Mouse (Mus musculus): ENCODE measurements around the gene Akr1a1. TPM values are rescaled to one million over a fixed set of nuclear protein-coding genes. Genes with fewer than 3 reads are reported as not detected.
"Not testable (repeated sequence)": the region's sequence is repeated elsewhere in the genome, so short reads cannot be mapped to it uniquely, and the experiment has no call there.

Gene Akr1a1
- polyA plus RNA-seq, 2 experiments: 194 to 275 TPM

GRCm38 (mm10) chr4:116689309-116689876, 37.9 kb upstream of the Akr1a1 start:
- WGBS (ENCODE audit: insufficient replicate concordance): 72% methylated on average over 4 of the region's 4 CpGs
- H3K27ac ChIP-seq: no peak overlapping the region

DNA sequence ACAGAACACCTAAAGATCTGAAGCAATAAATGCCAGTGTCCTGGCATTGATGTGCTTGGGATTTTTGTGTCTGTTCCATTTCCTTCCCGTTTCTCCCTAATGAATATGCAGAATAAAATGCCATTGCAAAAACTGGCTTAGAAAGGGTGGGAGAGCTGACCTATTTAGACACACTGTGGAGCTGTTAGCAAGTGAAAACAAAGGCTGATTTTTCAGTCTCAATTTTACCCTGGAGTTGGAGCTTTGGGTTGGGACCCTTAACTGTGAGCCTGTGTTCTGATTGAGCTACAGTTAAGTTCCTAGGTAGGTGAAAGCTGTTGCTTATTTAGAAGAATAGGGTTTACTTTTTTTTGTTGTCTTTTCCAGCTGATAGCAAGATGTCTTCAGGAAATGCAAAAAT, 35.6 kb upstream of the Akr1a1 start:
- no peaks in the 10 kb centered on the region for H3K27me3 ChIP-seq (ENCODE audit: control insufficient read depth, insufficient read depth, low read length)
- H3K9me3 ChIP-seq (ENCODE audit: control insufficient read depth, low read length): no peaks in the 10 kb centered on the region
- ATAC-seq (ENCODE audit: insufficient read depth): no peak
- DNase-seq (ENCODE audit: low read depth in 3 of 3, low spot score in 3 of 3): no peak
- no peak overlapping the region for H3K27ac ChIP-seq
- WGBS (ENCODE audit: insufficient replicate concordance): 30% methylated on average over 1 of the region's 1 CpGs
- H3K36me3 ChIP-seq (replicated peaks; ENCODE audit: control insufficient read depth, insufficient read depth, low read depth): peaks cover 22% of the 10 kb centered on the region
- peak overlapping the region; percentile 53; the same call in 1 of the 2 replicates for H3K9ac ChIP-seq (replicated peaks)
- H3K4me3 ChIP-seq (ENCODE audit: insufficient read depth in 1 of 2, low read depth in 2 of 2, low read length in 2 of 2): peak overlapping the region; percentile 62 to 85
- peaks cover 18 to 31% of the 10 kb centered on the region in 2 experiments for H3K4me1 ChIP-seq (replicated peaks; ENCODE audit: control insufficient read depth in 2 of 2, insufficient read depth in 2 of 2, low read length in 1 of 2)
- H3K4me2 ChIP-seq (ENCODE audit: low read depth): peak overlapping the region; percentile 86
- TF ChIP-seq EP300 (IDR thresholded peaks at IDR 0.05; ENCODE audit: low read depth) (no peak), CTCF (IDR thresholded peaks at IDR 0.05; ENCODE audit: low read depth) (no peak)

More at GRCm38 (mm10) chr4:116689309-116689876, 37.9 kb upstream of the Akr1a1 start:
- Histone ChIP-seq H3K4me1 (replicated peaks; ENCODE audit: control insufficient read depth in 2 of 2, insufficient read depth in 2 of 2, low read length in 1 of 2) (peaks cover 14 to 19% of the 10 kb centered on the region in 2 experiments), H3K36me3 (replicated peaks; ENCODE audit: control insufficient read depth, insufficient read depth, low read depth) (peaks cover 38% of the 10 kb centered on the region), H3K27me3 (ENCODE audit: control insufficient read depth, insufficient read depth, low read length) (no peaks in the 10 kb centered on the region), H3K9ac (replicated peaks) (no peak overlapping the region), H3K4me2 (ENCODE audit: low read depth) (no peak overlapping the region), H3K4me3 (ENCODE audit: insufficient read depth in 1 of 2, low read depth in 2 of 2, low read length in 2 of 2) (no peak overlapping the region), H3K9me3 (ENCODE audit: control insufficient read depth, low read length) (no peaks in the 10 kb centered on the region)
- TF ChIP-seq EP300 (IDR thresholded peaks at IDR 0.05; ENCODE audit: low read depth): no peak
- no peak for TF ChIP-seq CTCF (IDR thresholded peaks at IDR 0.05; ENCODE audit: low read depth)
- ATAC-seq (ENCODE audit: insufficient read depth) (no peak), DNase-seq (ENCODE audit: low read depth in 3 of 3, low spot score in 3 of 3) (no peak)

DNA sequence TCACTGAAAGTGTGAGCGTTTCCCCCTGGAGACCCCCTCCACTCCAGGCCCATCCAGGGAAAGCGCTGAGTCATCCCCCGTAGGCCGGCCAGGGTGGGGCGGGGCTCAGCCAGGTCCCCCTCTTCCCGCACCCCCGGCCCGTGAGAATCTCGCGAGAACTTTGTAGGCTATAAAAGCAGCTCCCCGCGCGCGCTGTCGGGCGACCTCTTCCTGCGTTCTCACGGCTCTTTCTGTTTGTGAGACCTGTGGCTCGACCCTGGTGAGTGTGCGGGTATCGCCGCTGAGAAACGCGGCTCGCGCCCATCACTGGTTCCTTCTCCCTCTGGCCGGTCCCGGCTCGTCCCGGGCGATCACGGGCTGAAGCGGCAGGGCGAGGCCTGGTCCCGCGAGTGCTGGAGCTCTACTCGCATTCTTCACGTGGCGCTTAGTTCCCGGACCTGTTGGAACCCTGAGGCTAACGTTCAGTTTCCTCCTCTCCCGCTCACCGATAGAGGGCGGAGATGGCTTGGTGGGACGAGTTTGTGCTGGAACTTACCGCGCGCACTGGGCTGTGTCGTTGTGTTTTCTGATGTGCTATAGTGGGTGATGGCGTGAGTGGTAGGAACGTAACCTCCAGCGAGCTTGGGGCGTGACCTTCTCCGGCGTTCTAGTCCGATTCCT, 34.1 kb upstream of the Akr1a1 start, which contains the start of gene Prdx1:
Gene Prdx1, plus strand, starts transcription at position 143 of the 660 bp plus-strand sequence.
- H3K27me3 ChIP-seq (ENCODE audit: control insufficient read depth, insufficient read depth, low read length): no peaks in the 10 kb centered on the region
- peak within 1 kb of the TSS; percentile 37 for H3K27ac ChIP-seq
- peak within 1 kb of the TSS; percentile 86 for H3K4me2 ChIP-seq (ENCODE audit: low read depth)
- H3K36me3 ChIP-seq (replicated peaks; ENCODE audit: control insufficient read depth, insufficient read depth, low read depth): peaks cover 18% of the 10 kb centered on the region
- H3K9ac ChIP-seq (replicated peaks): peak within 1 kb of the TSS; percentile 53
- peak; percentile 71 for TF ChIP-seq EP300 (IDR thresholded peaks at IDR 0.05; ENCODE audit: low read depth)
- TF ChIP-seq CTCF (IDR thresholded peaks at IDR 0.05; ENCODE audit: low read depth): peak; percentile 95
- peak within 1 kb of the TSS; percentile 62 to 85 for H3K4me3 ChIP-seq (ENCODE audit: insufficient read depth in 1 of 2, low read depth in 2 of 2, low read length in 2 of 2)
- no peaks in the 10 kb centered on the region for H3K9me3 ChIP-seq (ENCODE audit: control insufficient read depth, low read length)
- ATAC-seq (ENCODE audit: insufficient read depth) (peak; percentile 87), DNase-seq (ENCODE audit: low read depth in 3 of 3, low spot score in 3 of 3) (peak; percentile 78 to 84 (median 78))
- peaks cover 18 to 31% of the 10 kb centered on the region in 2 experiments for H3K4me1 ChIP-seq (replicated peaks; ENCODE audit: control insufficient read depth in 2 of 2, insufficient read depth in 2 of 2, low read length in 1 of 2)
- WGBS (ENCODE audit: insufficient replicate concordance): under 1% methylated on average over 53 of the region's 56 CpGs

DNA sequence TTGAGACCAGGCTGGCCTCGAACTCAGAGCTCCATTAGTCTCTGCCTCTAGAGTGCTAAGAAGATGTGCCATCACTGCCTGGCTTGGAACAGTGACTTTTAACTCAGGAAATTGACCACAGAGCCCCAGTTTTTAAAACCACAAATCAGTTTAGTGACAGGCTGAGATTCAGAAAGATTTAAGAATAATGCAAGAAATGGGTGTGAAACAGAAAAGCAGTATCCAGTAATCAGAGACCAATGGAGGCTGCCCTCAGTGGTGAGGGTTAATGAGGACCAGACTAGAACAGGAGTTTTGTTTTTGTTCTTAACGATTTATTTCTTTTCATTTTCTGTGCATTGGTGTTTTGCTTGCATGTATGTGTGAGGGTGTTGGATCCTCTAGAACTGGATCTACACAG, 33.2 kb upstream of the Akr1a1 start:
- Histone ChIP-seq H3K27me3 (ENCODE audit: control insufficient read depth, insufficient read depth, low read length) (no peaks in the 10 kb centered on the region), H3K36me3 (replicated peaks; ENCODE audit: control insufficient read depth, insufficient read depth, low read depth) (peaks cover 12% of the 10 kb centered on the region), H3K27ac (no peak overlapping the region), H3K9me3 (ENCODE audit: control insufficient read depth, low read length) (no peaks in the 10 kb centered on the region), H3K4me1 (replicated peaks; ENCODE audit: control insufficient read depth in 2 of 2, insufficient read depth in 2 of 2, low read length in 1 of 2) (peaks cover 18 to 31% of the 10 kb centered on the region in 2 experiments), H3K4me3 (ENCODE audit: insufficient read depth in 1 of 2, low read depth in 2 of 2, low read length in 2 of 2) (no peak overlapping the region), H3K9ac (replicated peaks) (no peak overlapping the region), H3K4me2 (ENCODE audit: low read depth) (peak overlapping the region; percentile 86)
- DNase-seq (ENCODE audit: low read depth in 3 of 3, low spot score in 3 of 3) (no peak), ATAC-seq (ENCODE audit: insufficient read depth) (no peak)
- no peak for TF ChIP-seq CTCF (IDR thresholded peaks at IDR 0.05; ENCODE audit: low read depth)
- TF ChIP-seq EP300 (IDR thresholded peaks at IDR 0.05; ENCODE audit: low read depth): no peak
- WGBS (ENCODE audit: insufficient replicate concordance): 47% methylated on average over 2 of the region's 2 CpGs

DNA sequence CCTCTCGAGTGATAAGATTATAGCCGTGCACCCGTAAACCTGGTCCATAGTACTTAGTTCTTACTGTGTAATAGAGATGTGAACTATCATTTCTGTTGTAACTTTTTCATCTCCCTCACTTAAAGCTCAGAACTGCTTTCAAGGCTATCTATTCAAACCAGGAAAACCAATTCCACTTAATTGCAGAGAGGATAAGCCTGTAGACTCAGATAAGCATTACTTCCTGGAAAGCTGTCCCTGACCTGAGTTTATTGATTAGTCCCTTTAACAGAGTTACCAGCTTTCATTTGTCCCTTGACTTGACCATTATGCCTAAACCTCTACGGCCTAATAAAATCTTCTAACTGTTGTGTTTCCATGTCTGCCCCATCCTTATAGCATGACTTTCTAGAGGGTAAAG, 32.5 kb upstream of the Akr1a1 start:
- H3K4me3 ChIP-seq (ENCODE audit: insufficient read depth in 1 of 2, low read depth in 2 of 2, low read length in 2 of 2): no peak overlapping the region
- WGBS (ENCODE audit: insufficient replicate concordance): 8% methylated on average over 4 of the region's 4 CpGs

DNA sequence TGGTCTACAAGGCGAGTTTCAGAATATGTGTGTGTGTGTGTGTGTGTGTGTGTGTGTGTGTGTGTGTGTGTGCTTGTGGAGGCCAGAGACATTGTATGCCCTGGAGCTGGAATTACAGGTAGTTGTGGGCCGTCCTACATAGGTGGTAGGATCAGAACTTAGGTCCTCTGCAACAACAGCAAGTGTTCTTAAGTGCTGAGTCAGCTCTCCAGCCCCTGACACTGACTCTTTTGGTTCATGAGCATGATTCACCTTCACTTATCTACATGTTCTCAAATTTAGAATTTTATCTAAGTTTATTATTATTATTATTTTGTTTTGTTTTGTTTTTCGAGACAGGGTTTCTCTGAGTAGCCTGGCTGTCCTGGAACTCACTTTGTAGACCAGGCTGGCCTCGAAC, 29.0 kb upstream of the Akr1a1 start:
- H3K9me3 ChIP-seq (ENCODE audit: control insufficient read depth, low read length); H3K27me3 ChIP-seq (ENCODE audit: control insufficient read depth, insufficient read depth, low read length); H3K27ac ChIP-seq; H3K36me3 ChIP-seq (replicated peaks; ENCODE audit: control insufficient read depth, insufficient read depth, low read depth); DNase-seq (ENCODE audit: low read depth in 3 of 3, low spot score in 3 of 3); H3K9ac ChIP-seq (replicated peaks); H3K4me2 ChIP-seq (ENCODE audit: low read depth); ATAC-seq (ENCODE audit: insufficient read depth); H3K4me3 ChIP-seq (ENCODE audit: insufficient read depth in 1 of 2, low read depth in 2 of 2, low read length in 2 of 2): not testable (repeated sequence)
- WGBS (ENCODE audit: insufficient replicate concordance): 65% methylated on average over 4 of the region's 4 CpGs
- H3K4me1 ChIP-seq (replicated peaks; ENCODE audit: control insufficient read depth in 2 of 2, insufficient read depth in 2 of 2, low read length in 1 of 2): peaks cover 4 to 20% of the 10 kb centered on the region in 2 experiments

More for the DNA sequence above, 32.5 kb upstream of the Akr1a1 start:
- Histone ChIP-seq H3K4me2 (ENCODE audit: low read depth) (peak overlapping the region; percentile 16; the same call in 1 of the 2 replicates), H3K4me1 (replicated peaks; ENCODE audit: control insufficient read depth in 2 of 2, insufficient read depth in 2 of 2, low read length in 1 of 2) (peaks cover 18 to 31% of the 10 kb centered on the region in 2 experiments), H3K36me3 (replicated peaks; ENCODE audit: control insufficient read depth, insufficient read depth, low read depth) (peaks cover 6% of the 10 kb centered on the region), H3K9ac (replicated peaks) (no peak overlapping the region), H3K27ac (no peak overlapping the region), H3K27me3 (ENCODE audit: control insufficient read depth, insufficient read depth, low read length) (no peaks in the 10 kb centered on the region), H3K9me3 (ENCODE audit: control insufficient read depth, low read length) (no peaks in the 10 kb centered on the region)
- peak; percentile 62 for TF ChIP-seq EP300 (IDR thresholded peaks at IDR 0.05; ENCODE audit: low read depth)
- TF ChIP-seq CTCF (IDR thresholded peaks at IDR 0.05; ENCODE audit: low read depth): no peak
- no peak for ATAC-seq (ENCODE audit: insufficient read depth)
- peak in 2 of 3 experiments; percentile 36 to 55 for DNase-seq (ENCODE audit: low read depth in 3 of 3, low spot score in 3 of 3)

Data from liver, embryonic 14.5 days (tissue).